Mouse (Mus musculus) thymus, postnatal 10 days (tissue): Measurements from ENCODE around the gene Ccr1.

ENCODE experiments used
- DNase-seq, 2 experiments: peaks; one replicate each; pipeline ENCODE4 v3.0.0; 2021; ENCODE audit warnings: low spot score in 2 of 2

Ccr1 gene

DNA sequence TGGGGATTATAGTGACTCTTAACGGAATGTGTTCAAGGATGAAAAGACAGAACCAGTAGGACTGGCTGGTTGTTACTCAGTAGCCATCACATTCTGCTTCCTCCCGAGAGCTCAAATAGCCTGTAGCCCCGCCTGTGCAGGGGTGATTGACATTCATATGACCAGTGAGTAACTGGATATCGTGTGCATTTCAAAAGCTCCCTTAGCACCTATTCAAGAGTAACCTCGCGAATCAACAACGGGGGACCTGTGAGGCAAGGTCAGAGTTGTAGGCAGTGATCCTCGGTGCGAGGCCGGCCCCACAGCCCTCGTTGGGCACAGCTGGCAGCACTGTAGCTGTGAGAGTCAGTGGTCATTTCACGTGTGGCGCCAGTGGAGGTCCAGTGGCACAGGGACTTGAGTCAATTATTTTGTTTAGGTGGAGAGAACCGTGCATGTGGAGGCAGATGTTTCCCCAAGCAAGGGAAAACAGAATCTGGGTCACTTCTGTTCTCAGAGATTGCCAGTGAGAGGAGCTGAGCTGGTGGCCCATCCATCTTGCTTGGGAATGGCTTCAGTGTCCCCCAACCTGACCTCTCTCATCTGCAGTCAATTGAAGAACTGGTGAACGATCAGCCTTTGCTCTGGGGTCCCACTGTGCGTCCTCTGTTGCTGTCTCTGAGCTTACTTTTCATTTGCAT lies 41.1 kb downstream of the Ccr1 start:
- DNase-seq, result peak; percentile 14 to 27

DNA sequence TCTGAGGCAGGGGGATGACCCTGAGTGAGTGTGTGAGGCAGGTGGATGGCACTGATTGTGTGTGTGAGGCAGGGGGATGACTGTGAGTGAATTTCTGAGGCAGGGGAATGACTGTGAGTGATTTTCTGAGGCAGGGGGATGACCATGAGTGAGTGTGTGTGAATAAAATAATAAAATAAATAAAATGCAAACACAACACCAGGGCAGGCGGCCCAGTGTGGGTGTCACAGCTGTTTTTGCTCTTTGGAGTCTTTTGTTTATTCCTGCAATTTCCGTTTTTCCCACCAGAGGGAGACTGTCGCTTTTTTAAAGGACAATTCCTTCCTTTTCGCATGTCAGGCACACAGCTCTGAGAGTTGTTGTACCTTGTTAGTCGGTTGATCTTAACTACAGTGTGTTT lies 42.5 kb downstream of the Ccr1 start:
- DNase-seq, result peak; percentile 55 to 81

DNA sequence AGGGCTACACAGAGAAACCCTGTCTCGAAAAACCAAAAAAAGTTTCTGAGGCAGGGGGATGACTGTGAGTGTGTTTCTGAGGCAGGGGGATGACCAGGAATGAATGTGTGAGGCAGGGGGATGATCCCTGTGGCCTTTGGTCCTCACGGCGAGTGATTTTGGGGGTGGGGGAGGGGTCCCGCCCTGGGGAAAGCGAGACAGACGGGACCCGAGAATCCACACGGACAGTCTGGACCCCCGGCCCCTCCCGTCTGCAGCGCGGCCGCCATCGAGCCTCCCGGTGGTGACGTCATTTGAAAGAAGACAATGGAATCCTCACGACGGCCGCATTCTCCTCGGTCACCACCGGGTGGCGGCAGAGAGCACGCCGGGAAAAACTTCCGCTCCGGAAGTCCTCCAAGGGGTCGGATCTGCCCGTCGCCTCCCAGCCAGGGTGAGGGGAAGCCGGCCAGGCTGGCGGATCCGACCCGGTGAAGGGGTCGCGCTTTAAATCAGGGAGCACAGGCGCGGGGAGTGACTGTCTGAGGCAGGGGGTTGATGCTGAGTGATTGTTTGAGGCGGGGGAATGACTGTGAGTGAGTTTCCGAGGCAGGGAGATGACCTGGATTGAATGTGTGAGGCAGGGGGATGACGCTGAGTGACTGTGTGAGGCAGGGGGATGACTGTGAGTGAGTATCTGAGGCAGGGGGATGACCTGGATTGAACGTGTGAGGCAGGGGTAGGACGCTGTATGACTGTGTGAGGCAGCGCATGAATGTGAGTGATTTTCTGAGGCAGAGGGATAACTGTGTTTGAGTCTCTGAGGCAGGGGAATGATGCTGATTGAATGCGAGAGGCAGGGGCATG lies 43.2 kb downstream of the Ccr1 start:
- peak; percentile 80 to 91 for DNase-seq

DNA sequence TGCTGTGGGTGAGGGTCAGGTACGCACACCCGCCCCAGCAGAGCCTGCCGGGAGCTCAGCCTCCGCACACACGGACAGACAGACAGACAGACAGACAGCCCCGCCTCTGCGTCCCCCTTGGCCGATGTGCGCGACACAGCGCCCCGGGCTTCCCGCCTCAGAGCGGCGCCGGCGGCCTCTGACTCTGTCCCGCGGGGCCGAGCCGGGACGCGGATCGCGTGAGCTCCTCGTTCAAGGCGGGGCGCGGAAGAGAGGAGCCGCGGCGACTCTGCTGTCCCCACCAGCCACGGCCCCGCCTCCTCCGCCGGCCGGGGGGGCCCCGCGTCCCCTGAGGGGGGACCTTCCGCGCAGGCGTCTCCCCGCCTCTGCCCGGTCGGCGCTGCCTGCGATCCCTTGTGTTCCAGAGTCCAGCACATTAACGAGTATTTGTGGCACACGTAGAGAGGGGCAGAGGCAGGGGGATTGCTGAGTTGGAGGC lies 43.9 kb downstream of the Ccr1 start:
- DNase-seq, result peak; percentile 80

DNA sequence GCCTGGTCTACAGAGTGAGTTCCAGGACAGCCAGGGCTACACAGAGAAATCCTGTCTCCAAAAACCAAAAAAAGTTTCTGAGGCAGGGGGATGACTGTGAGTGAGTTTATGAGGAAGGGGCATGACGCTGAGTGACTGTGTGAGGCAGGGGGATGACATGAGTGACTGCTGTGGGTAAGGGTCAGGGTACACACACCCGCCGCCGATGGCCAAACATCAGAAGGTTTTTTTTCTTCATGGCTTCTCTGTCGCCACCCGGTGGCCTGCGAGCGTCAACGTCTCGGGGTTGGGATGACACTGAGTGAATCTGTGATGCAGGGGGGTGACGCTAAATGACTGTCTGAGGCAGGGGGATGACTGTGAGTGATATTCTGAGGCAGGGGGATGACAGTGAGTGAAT lies 44.5 kb downstream of the Ccr1 start:
- peak; percentile 72 to 79 for DNase-seq

DNA sequence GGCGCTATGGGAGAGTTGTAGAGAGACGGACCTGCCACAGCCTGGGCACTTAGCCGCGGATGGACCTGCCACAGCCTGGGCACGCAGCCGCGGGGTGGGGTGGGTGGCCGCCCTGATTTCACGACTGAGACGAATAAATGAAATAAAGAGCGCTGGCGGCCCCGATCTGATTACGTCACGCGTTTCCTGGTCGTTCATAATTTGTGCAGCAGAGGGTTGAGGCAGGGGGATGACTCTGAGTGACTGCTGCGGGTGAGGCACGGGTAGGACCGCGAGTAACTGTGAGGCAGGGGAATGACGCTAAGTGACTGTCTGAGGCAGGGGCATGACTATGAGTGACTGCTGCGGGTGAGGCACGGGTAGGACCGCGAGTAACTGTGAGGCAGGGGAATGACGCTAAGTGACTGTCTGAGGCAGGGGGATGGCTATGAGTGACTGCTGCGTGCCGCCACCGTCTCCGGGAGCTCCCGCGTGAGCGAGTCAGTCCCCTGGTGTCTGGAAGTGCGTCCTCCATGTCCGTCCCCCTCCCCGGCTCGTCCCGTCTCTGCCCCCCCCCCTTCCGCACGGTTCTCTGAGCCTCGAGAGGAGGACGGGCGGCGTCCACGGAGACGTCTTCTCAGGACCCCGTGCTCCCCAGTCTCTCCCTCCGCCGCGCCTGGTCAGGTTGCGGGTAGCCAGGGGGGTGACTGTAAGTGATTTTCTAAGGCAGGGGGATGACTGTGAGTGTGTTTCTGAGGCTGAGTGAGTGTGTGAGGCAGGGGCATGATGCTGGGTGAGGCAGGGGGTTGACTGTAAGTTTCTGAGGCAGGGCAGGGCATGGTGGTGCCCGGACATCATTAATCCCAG lies 45.1 kb downstream of the Ccr1 start:
- peak; percentile 45 to 47 for DNase-seq
